Mouse (Mus musculus): ENCODE measurements at regions not wholly inside any gene's neighbourhood (a gene's known extent, or its start where the extent isn't known, plus 50 kb on each side); places are given as distances from the start of the nearest gene placed in this dataset.

DNA sequence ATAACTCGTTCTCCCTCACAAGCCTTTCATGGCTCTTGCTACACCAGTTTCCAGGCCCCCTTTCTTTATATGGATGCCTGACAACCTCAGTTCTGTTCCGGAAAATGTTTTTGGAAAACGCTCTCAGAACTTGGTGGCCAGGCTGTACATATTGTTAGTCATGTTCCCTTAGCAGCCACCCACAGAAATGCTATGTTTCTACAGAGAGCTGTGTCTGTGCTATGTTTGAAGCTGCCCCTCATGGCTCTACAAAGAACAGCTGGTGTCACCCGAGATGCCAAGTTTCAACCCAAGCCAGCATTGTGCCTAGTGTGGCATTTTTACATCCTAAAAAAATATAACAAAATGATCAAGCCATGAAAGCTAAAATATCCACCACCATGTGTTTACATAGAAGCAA is 175.0 kb upstream of the Sphkap start:
- TF ChIP-seq CTCF (IDR thresholded peaks at IDR 0.05) = no peak; the same call in none of the 2 replicates
- H3K27ac ChIP-seq = peak overlapping the region; percentile 40; the same call in 1 of the 2 replicates
- no peak overlapping the region for H3K4me3 ChIP-seq
- intact Hi-C loops (cut with DNase I) = loop anchor here (1.0 to 5.0 kb wide), 4 partner anchors 30 to 176 kb away; partner anchors contain the start of gene Sphkap
- DNase-seq (ENCODE audit: extremely low spot score in 1 of 2, low spot score in 2 of 2) = peak; percentile 11 to 44

DNA sequence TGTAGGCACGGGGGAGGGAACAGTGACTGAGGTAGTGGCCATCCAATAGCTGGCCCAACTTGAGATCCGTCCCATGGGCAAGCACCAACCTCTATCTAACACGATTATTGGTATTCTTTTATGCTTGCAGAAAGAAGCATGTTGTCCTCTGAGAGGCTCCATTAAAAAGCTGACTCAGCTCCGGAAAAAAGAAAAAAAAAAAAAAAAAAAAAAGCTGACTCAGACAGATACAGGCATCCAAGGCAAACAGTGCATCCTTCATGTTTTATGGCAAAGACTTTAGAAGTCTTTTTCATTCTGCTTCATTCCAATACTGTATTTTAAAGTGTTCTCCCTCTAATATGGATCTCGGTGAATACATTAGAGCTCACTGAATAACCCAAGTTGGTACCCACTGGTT is 162.0 kb upstream of the Sphkap start:
- Histone ChIP-seq H3K4me3 (no peak overlapping the region), H3K27ac (no peak overlapping the region)
- no peak for TF ChIP-seq CTCF (IDR thresholded peaks at IDR 0.05)
- intact Hi-C loops (cut with DNase I) = no loop called here
- DNase-seq (ENCODE audit: extremely low spot score in 1 of 2, low spot score in 2 of 2) = no peak

DNA sequence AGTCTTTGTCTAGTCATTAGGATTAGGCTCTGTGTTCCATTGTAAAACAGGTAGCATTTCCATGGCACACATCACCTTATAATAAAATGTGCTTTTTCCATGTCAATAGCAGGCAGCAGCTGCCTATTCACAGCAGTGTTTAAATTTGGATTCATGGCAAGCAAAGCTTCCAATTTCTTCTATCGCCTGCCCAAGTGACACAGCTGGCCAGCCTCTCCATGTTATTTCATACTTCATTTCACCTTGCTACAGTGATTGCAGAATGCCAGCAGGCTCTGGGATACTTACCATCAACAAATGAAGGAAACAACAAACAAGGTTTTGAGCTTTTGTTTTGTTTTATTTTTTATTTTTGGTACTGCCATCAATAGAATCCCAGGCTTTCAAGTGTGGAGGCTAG is 160.7 kb upstream of the Sphkap start:
- no peak for TF ChIP-seq CTCF (IDR thresholded peaks at IDR 0.05)
- Histone ChIP-seq H3K4me3 (no peak overlapping the region), H3K27ac (no peak overlapping the region)
- DNase-seq (ENCODE audit: extremely low spot score in 1 of 2, low spot score in 2 of 2) = no peak
- intact Hi-C loops (cut with DNase I) = no loop called here

GRCm38 (mm10) chr1:83551617-83552016 is 143.6 kb upstream of the Sphkap start:
- Histone ChIP-seq H3K4me3 (no peak overlapping the region), H3K27ac (peak overlapping the region; percentile 69)
- peak; percentile 31 to 65 for DNase-seq (ENCODE audit: extremely low spot score in 1 of 2, low spot score in 2 of 2)
- intact Hi-C loops (cut with DNase I) = loop anchor here (1.0 to 2.0 kb wide), 3 partner anchors 23 to 46 kb away; no protein-coding TSS in a partner anchor
- peak; percentile 5; the same call in 1 of the 2 replicates for TF ChIP-seq CTCF (IDR thresholded peaks at IDR 0.05)

- Histone ChIP-seq H3K27ac (no peak overlapping the region), H3K4me3 (no peak overlapping the region)
- DNase-seq (ENCODE audit: extremely low spot score in 1 of 2, low spot score in 2 of 2) = no peak
- intact Hi-C loops (cut with DNase I) = no loop called here
- no peak for TF ChIP-seq CTCF (IDR thresholded peaks at IDR 0.05)
Observed at GRCm38 (mm10) chr1:83535461-83535860, 127.5 kb upstream of the Sphkap start.

DNA sequence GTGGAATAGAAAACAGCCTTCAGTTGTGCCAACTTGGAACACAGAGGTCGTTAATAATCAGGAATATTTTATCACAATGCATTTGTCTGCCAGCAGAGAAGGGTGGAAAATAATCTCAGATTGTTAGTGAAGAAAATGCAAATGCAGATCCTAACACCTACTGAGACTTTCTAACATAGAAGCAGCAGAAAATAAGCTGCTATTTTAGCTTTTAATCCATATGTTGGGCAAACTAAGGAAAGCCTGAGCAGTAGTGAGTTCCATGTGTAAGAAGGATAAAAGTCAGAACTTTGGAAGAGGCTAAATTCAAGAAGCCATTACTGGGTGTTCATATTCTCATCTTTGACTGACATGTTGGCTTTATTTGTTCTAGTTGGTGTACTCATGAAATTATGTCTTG is 119.8 kb upstream of the Sphkap start:
- TF ChIP-seq CTCF (IDR thresholded peaks at IDR 0.05) = no peak
- intact Hi-C loops (cut with DNase I) = loop anchor here (1.0 to 10.0 kb wide), 4 partner anchors 23 to 157 kb away; partner anchors contain the start of gene Sphkap
- H3K27ac ChIP-seq = peak overlapping the region; percentile 32; the same call in 1 of the 2 replicates

DNA sequence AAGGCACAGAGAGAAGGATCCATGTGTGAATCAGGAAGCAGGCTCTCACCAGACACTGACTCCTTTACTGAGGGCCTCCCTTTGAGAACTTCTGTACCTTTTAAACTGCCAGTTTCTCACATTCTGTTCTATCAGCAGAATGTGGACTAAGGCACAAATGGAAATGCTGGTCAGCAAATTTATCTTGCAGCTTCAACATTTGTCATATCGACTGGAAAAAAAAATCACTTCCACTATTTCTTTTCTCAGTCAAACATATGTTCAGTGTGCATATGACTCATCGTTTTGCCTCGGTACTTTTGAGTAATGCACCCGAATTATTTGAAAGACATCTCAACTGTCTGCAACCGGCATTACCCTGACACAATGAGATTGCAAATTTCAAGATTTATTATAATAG is 101.4 kb upstream of the Sphkap start:
- intact Hi-C loops (cut with DNase I) = loop anchor here (5.0 kb wide), 2 partner anchors 73 to 102 kb away; partner anchors contain the start of gene Sphkap
- no peak for TF ChIP-seq CTCF (IDR thresholded peaks at IDR 0.05)
- no peak for DNase-seq (ENCODE audit: extremely low spot score in 1 of 2, low spot score in 2 of 2)
- H3K27ac ChIP-seq = peak overlapping the region; percentile 57
- no peak overlapping the region for H3K4me3 ChIP-seq

More for the DNA sequence above, 119.8 kb upstream of the Sphkap start:
- DNase-seq (ENCODE audit: extremely low spot score in 1 of 2, low spot score in 2 of 2) = no peak
- H3K4me3 ChIP-seq = no peak overlapping the region

DNA sequence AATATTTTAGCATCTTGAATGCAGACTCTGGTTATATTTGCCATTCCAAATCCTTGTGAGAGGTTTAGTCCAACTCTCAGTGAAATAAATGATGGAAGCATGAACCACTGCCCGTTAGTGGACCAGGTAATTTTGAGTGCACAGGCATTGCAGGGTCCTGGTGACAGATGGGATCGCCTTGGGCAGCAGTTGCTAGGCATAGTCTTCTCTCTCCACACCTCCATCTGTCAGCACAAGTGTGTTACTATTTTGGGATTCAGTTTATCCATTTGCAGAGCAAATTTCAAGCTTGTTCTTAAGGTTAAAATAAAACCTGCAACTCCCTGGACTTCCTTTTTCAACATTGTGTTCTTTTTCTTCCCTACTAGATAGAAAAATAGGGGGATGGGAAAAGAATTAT is 97.4 kb upstream of the Sphkap start:
- Histone ChIP-seq H3K4me3 (no peak overlapping the region), H3K27ac (no peak overlapping the region)
- no peak for TF ChIP-seq CTCF (IDR thresholded peaks at IDR 0.05)
- intact Hi-C loops (cut with DNase I) = loop anchor here (1.0 to 5.0 kb wide), 3 partner anchors 46 to 98 kb away; partner anchors contain the start of gene Sphkap
- DNase-seq (ENCODE audit: extremely low spot score in 1 of 2, low spot score in 2 of 2) = no peak

- Histone ChIP-seq H3K27ac (no peak overlapping the region), H3K4me3 (no peak overlapping the region)
- no peak for TF ChIP-seq CTCF (IDR thresholded peaks at IDR 0.05)
- intact Hi-C loops (cut with DNase I) = loop anchor here (10.0 kb wide), 1 partner anchor 52 kb away; no protein-coding TSS in a partner anchor
- DNase-seq (ENCODE audit: extremely low spot score in 1 of 2, low spot score in 2 of 2) = no peak
Observed at GRCm38 (mm10) chr1:83496888-83497287, 88.9 kb upstream of the Sphkap start.

DNA sequence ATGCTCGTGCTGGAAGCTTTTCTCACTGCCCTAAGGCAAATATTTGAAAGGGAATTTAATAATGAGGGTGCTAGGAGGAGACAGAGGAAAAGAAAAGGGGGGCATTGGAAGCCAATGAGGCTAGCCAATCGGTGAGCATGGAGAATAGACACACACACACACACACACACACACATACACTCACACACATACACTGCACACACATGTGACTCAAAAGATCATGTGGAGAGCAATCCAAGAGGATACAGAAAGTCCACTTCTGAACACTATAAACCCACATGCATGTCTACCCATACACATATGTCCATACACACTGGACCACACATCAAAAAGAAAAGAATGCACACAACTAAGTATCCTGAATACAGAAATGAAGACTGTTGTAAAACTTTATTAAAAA is 88.4 kb upstream of the Sphkap start:
- no peak for TF ChIP-seq CTCF (IDR thresholded peaks at IDR 0.05)
- H3K4me3 ChIP-seq = no peak overlapping the region
- intact Hi-C loops (cut with DNase I) = loop anchor here (10.0 kb wide), 1 partner anchor 52 kb away; no protein-coding TSS in a partner anchor
- no peak overlapping the region for H3K27ac ChIP-seq
- no peak for DNase-seq (ENCODE audit: extremely low spot score in 1 of 2, low spot score in 2 of 2)

- no peak for DNase-seq (ENCODE audit: extremely low spot score in 1 of 2, low spot score in 2 of 2)
- intact Hi-C loops (cut with DNase I) = loop anchor here (10.0 kb wide), 1 partner anchor 50 kb away; no protein-coding TSS in a partner anchor
- TF ChIP-seq CTCF (IDR thresholded peaks at IDR 0.05) = no peak
- H3K4me3 ChIP-seq = no peak overlapping the region
- H3K27ac ChIP-seq = no peak overlapping the region
Observed at GRCm38 (mm10) chr1:83495022-83495421, 87.0 kb upstream of the Sphkap start.

GRCm38 (mm10) chr1:83479111-83479510 is 71.1 kb upstream of the Sphkap start:
- no peak for TF ChIP-seq CTCF (IDR thresholded peaks at IDR 0.05)
- Histone ChIP-seq H3K27ac (no peak overlapping the region), H3K4me3 (no peak overlapping the region)
- DNase-seq (ENCODE audit: extremely low spot score in 1 of 2, low spot score in 2 of 2) = no peak
- intact Hi-C loops (cut with DNase I) = no loop called here

Small RNA genes lying in the stretch of these regions (microRNA-seq; reads per million reads assigned to microRNA genes)
- gene Gm25754 = 0 reads per million in 2 experiments

Data from left cerebral cortex, adult 2 months (tissue).